Mouse (Mus musculus) layer of hippocampus, postnatal 36 days (tissue): ENCODE results near the gene Galm. TPM values are rescaled to one million over a fixed set of nuclear protein-coding genes. Genes with fewer than 3 reads are reported as not detected.
"Not testable (repeated sequence)": the region's sequence is repeated elsewhere in the genome, so short reads cannot be mapped to it uniquely, and the experiment has no call there.

ENCODE experiments used
- DNase-seq, 2 experiments: peaks; one replicate each; pipeline ENCODE4 v3.0.0; 2022
- total RNA-seq, 2 experiments: library from RNA; stranded (reverse); gene quantifications; 2 replicates each; pipeline ENCODE4 v1.2.3; 2021

Galm gene
- total RNA-seq, 2 experiments from 2014 or later: 4.1 to 4.5 TPM

DNA sequence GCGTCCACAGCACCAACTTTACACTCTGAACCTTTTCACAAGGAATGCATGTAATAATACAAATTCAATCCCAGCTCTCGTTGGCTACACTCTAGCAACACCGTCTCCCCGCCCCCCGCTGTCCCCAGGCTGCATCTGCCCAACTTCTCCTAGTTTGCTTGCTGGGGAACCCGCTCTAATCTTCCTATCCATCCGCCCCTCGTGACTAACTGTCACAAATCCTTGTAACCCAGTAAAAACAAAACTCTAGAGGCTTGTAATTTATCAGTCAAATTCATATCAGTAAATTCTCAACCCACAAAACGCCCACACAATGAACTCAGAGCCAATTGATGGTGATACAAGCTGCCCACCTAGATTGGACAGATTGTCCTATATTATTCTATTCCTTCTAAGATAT, 93.9 kb downstream of the Galm start:
- no peak for DNase-seq

- no peak for DNase-seq
These were observed 94.8 kb downstream of the Galm start for GRCm38 (mm10) chr17:80221890-80222628.

DNA sequence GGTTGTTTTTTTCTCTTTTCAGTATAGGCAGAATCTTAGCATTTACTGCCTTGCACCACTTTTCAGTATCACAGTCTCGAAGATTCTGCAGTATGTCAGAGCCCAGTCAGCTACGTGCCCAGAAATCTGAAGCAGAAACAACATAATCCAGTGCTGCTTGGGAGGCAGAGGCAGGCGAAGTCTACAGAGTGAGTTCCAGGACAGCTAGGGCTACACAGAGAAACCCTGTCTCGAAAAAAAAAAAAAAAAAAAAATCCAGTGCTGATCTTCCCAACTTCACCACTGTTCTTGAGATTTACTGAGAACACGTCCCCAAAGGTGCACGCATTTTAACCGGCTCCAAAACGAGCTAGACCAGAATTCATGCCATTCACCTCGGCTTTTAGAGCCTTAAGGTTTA, 96.6 kb downstream of the Galm start:
- DNase-seq: no peak

DNA sequence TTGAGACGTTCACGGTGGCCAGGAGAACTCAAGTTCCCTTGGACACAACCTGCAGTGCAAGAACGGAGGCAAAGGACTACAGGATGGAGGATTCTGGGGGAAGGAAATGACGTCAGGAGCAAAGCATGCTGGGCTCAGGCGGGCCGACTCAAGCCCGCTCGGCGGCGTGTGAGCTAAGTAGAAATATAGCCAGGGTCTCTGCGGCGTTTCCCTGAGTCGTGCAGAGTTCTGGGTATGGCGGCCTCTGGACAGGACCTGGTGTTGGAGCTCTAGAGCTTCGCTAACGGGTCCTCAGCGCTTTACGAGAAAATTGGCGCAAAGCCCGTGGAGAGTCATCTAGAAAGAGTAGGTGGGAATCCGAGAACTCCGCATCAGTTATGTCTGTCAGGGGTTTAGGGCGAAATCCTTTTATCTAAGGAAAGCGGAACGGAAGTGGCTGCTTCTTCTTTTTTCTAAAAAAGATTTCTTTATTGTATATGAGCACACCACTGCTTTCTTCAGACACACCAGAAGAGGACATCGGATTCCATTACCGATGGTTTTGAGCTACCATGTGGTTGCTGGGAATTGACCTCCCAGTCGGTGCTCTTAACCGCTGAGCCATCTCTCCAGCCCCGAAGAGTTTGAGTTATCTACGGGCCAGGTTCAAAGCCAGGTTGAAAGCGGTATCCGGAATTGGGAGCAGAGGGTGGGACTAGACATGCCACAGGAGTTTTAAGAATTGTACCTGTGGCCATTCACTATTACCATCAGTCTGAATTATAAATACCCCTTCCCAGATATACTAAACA, 97.2 kb downstream of the Galm start, which contains the start of gene Gemin6:
Gene Gemin6, plus strand, starts transcription at position 116 of the 791 bp plus-strand sequence.
- peak; percentile 85 to 88 for DNase-seq

GRCm38 (mm10) chr17:80225142-80225541, 97.9 kb downstream of the Galm start:
- DNase-seq: not testable (repeated sequence)

DNA sequence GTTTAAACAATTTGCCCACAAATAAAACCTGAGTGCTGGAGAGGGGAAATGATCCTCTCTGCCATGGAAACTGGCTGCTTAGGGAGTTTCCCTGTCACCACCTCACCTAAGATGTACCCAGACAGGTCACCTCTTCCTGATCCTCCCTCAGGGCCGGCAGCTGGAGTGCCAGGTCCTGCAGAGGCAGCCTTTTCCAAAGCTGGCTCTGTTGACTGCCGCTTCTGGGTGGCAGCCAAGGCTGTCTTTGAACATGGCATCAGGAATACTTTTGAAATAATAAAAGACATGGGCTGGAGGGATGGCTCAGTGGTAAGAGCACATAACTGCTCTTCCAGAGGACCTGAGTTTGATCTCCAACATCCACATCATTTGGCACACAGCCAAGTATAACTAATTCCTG, 102.1 kb downstream of the Galm start:
- DNase-seq: peak in 1 of 2 experiments; percentile 25

- no peak for DNase-seq
These were observed 106.6 kb downstream of the Galm start for GRCm38 (mm10) chr17:80233844-80234243.

GRCm38 (mm10) chr17:80234376-80234775, 107.1 kb downstream of the Galm start:
- DNase-seq: no peak

Other genes starting within 250 kb of the Galm start
- gene Atl2, start 231.3 kb upstream of the Galm start, total RNA-seq: 10 to 100 TPM; 50.5 to 59.4 TPM
- 10 to 100 TPM; 62.3 to 66.0 TPM for gene Hnrnpll, start 65.1 kb upstream of the Galm start, total RNA-seq
- gene Srsf7, start 79.8 kb downstream of the Galm start, total RNA-seq: 100 to 1,000 TPM; 134 to 140 TPM
- under 1 TPM; 0.18 to 0.27 TPM for gene Ttc39d, start 80.0 kb downstream of the Galm start, total RNA-seq
- gene Gemin6, start 97.0 kb downstream of the Galm start, total RNA-seq: 1 to 10 TPM; 5.6 to 6.1 TPM
- gene Morn2, start 162.7 kb downstream of the Galm start, total RNA-seq: 10 to 100 TPM; 20.8 to 22.1 TPM
- 10 to 100 TPM; 35.5 to 36.0 TPM for gene Dhx57, start 163.0 kb downstream of the Galm start, total RNA-seq
- 1 to 10 TPM; 2.3 to 3.3 TPM for gene Arhgef33, start 179.9 kb downstream of the Galm start, total RNA-seq
- gene Gm10190, start 246.1 kb downstream of the Galm start, total RNA-seq: 1 to 10 TPM; 2.1 to 4.2 TPM